Mouse (Mus musculus) olfactory bulb, adult 2 months (tissue): ENCODE results near the gene Mad2l2.

Experiments
- CTCF ChIP-seq: fragments of 200-500 bp; IDR thresholded peaks from 2 replicates; pipeline ENCODE4 v1.5.1; 2012; ENCODE audit warnings: low read depth, mild to moderate bottlenecking, low read length, moderate library complexity; ENCODE audit not compliant: insufficient read depth
- POLR2A ChIP-seq: fragments of 200-500 bp; IDR thresholded peaks from 2 replicates; pipeline ENCODE4 v1.6.1; 2012; ENCODE audit warnings: mild to moderate bottlenecking, low read depth, low read length, moderate library complexity; ENCODE audit not compliant: insufficient read depth

DNA sequence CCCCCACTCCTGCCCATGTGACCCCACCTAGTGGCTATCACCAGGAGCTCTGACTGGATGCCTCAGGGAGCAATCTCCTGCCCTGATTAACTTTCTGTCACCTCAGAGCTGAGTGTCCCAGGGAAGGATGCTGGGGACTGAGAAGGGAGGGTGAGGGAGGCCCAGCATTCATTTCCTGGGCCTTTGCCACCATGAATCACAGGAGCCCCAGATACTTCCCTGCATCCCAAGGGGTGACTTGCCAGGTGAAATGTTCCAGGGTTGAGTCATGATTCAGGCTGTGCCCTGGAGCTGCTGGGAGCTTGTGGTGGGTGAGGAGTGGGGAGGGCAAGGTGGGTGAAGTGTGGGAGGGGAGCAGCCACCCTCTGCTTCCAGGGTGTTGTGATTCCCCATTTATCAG lies 47.5 kb downstream of the Mad2l2 start:
- no peak for TF ChIP-seq POLR2A
- no peak for TF ChIP-seq CTCF
